Mouse (Mus musculus): ENCODE measurements around the gene Ube2ql1.

The Ube2ql1 gene

GRCm38 (mm10) chr13:69708236-69708635 lies 31.5 kb downstream of the Ube2ql1 start:
- no peak for DNase-seq (ENCODE audit: low read depth, low spot score)

GRCm38 (mm10) chr13:69707496-69707895 lies 32.2 kb downstream of the Ube2ql1 start:
- DNase-seq (ENCODE audit: low read depth, low spot score) = no peak

GRCm38 (mm10) chr13:69706919-69707318 lies 32.8 kb downstream of the Ube2ql1 start:
- no peak for DNase-seq (ENCODE audit: low read depth, low spot score)

GRCm38 (mm10) chr13:69703505-69703904 lies 36.2 kb downstream of the Ube2ql1 start:
- no peak for DNase-seq (ENCODE audit: low read depth, low spot score)

GRCm38 (mm10) chr13:69701397-69701796 lies 38.3 kb downstream of the Ube2ql1 start:
- DNase-seq (ENCODE audit: low read depth, low spot score) = no peak

GRCm38 (mm10) chr13:69700827-69701226 lies 38.9 kb downstream of the Ube2ql1 start:
- DNase-seq (ENCODE audit: low read depth, low spot score) = no peak

- DNase-seq (ENCODE audit: low read depth, low spot score) = peak; percentile 37
These were observed 43.2 kb downstream of the Ube2ql1 start for GRCm38 (mm10) chr13:69696333-69696991.

- no peak for DNase-seq (ENCODE audit: low read depth, low spot score)
These were observed 48.6 kb downstream of the Ube2ql1 start for GRCm38 (mm10) chr13:69691074-69691473.

- no peak for DNase-seq (ENCODE audit: low read depth, low spot score)
These were observed 52.7 kb downstream of the Ube2ql1 start for GRCm38 (mm10) chr13:69687023-69687422.

- no peak for DNase-seq (ENCODE audit: low read depth, low spot score)
These were observed 54.3 kb downstream of the Ube2ql1 start for GRCm38 (mm10) chr13:69685406-69685818.

GRCm38 (mm10) chr13:69673921-69674618 lies 65.6 kb downstream of the Ube2ql1 start:
- no peak for DNase-seq (ENCODE audit: low read depth, low spot score)

GRCm38 (mm10) chr13:69673197-69673920 lies 66.3 kb downstream of the Ube2ql1 start:
- DNase-seq (ENCODE audit: low read depth, low spot score) = no peak

- no peak for DNase-seq (ENCODE audit: low read depth, low spot score)
These were observed 67.1 kb downstream of the Ube2ql1 start for GRCm38 (mm10) chr13:69672565-69672964.

- no peak for DNase-seq (ENCODE audit: low read depth, low spot score)
These were observed 67.6 kb downstream of the Ube2ql1 start for GRCm38 (mm10) chr13:69672121-69672520.

GRCm38 (mm10) chr13:69654508-69654907 lies 85.2 kb downstream of the Ube2ql1 start:
- no peak for DNase-seq (ENCODE audit: low read depth, low spot score)
